Mouse (Mus musculus) bone marrow, adult 2 months (tissue): ENCODE data around the gene Slc35d3.

Source experiments
- CTCF ChIP-seq: fragments of 200-500 bp; IDR thresholded peaks from 2 replicates; pipeline ENCODE4 v1.5.1; 2011; ENCODE audit warnings: low read length, control low read depth; ENCODE audit not compliant: control insufficient read depth, insufficient read depth
- POLR2A ChIP-seq: fragments of 200-500 bp; IDR thresholded peaks from 2 replicates; pipeline ENCODE4 v1.6.1; 2011; ENCODE audit warnings: low read depth, mild to moderate bottlenecking, control low read depth, low read length, borderline replicate concordance; ENCODE audit not compliant: control insufficient read depth

DNA sequence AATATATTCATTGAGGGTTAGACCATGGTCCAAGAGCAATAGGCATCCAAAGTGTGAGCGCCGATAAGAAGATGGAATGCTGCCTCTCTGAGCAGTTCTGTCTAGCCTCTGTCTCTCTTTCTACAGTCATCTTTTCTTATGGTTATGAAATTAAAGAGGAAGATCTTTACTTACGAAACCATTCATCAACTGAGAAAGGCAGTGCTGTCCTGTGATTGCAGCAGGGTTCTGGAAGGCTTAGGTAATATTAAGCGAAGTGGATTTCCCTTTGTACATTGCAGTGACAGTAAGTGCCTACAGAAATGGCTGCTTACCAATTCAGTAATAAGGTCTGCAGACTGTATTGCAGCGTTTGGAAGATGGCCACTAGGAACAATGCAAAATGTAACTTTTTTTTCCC, 11.4 kb downstream of the Slc35d3 start:
- TF ChIP-seq POLR2A (no peak), CTCF (no peak)
